Mouse (Mus musculus) adrenal gland, adult (tissue): ENCODE data around the gene Bckdhb.
"Not testable (repeated sequence)": the region's sequence is repeated elsewhere in the genome, so short reads cannot be mapped to it uniquely, and the experiment has no call there.

Experiments
- DNase-seq, 2 experiments: peaks; one replicate each; pipeline ENCODE4 v3.0.0; 2022 to 2023; ENCODE audit warnings: low spot score in 1 of 2; ENCODE audit not compliant: inconsistent age in 2 of 2

Bckdhb gene

DNA sequence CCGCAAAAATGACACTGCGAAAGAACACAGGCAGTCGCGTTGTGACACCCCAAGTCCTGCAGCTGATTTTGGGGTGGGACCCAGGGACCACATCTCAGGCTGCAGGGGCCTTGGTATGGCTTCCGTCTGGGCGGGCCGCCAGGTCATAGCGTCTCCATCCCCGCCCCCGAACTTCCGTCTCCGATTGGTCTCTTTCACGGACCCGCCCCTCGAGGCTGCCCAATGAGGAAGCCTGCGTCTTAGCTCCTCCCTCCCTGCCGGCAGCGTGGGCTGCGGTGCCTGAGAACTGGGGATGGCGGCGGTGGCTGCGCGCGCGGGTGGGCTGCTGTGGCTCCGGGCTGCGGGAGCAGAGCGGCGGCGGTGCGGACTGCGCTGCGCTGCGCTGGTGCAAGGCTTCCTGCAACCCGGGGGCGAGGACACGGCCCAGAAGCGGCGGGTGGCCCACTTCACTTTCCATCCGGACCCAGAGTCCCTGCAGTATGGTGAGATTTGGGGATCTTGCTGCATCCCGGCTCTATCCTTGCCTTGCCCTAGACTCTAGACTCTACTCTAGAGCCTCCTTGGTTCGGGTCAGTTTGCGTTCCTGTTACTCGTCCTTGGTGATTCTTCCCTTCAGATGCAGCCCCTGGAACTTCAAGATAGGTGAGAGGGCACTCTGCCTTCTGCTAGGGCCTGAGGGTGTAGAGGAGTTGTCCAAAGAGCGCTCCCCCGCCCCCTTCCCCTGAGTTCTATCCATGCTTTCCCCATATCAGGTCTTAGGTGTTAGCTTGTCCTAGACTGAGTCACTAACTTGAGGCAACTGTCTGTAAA lies at the start of gene Bckdhb:
TSS of gene Bckdhb (plus strand) at position 268 of the 810 bp plus-strand sequence.
- DNase-seq: peak; percentile 96 to 99

DNA sequence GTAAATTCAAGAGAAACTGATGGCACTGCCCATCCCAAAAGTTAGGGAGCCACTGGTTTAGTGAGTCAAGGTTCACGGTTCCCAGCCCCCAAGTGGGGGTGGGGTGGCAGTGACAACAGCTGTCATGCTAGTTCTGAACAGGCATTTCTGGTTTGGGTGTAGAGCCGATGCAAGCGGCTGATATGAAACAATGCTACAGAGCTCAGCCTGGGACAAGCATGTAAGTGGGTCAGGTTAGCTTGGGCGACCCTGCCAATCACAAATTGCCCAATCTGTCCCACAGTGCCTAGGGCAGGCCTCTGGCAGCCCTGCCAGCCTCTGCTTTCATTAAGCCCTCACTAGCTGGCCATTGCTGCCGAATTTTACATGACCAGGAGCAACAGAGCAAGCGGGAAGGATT lies 42.8 kb upstream of the Bckdhb start:
- DNase-seq: peak in 1 of 2 experiments; percentile 54

DNA sequence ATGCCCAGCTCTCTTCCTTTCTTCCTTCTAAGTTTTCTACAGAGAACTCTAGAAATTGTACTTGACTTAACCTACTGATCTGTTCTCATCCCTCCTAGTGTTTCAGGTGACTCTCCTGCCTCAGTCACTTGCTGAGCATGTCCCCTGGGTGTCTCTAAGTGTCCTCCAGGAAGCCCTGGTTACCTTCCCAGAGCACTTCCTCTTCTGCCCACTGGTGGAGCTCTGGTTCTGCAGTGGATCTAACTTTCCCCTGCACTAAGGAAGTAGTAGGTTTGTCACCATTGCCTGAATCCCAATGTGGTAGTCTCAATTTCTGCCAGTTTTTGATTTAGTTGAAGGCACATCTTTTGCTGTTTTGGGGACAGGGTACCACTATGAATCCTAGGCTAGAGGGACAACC lies 38.8 kb upstream of the Bckdhb start:
- DNase-seq: no peak

DNA sequence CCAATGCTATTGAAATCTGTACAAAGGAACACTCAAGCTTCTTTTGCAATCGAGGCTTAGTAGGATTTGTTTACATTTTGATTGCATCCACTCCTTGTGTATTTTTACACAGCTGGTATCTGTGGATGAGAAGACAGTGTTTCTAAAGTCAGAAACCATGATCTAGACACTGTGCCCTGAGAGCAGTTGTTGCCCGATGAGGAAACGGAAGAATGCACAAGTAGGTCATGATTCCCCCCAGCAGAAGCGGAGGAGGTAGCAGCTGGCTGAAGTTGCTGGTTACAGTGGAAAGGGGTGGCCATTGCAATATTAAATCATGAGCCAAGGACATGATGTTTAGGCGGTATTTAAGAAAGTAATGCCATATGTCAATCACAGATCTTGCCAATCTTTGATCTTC lies 36.7 kb upstream of the Bckdhb start:
- no peak for DNase-seq

DNA sequence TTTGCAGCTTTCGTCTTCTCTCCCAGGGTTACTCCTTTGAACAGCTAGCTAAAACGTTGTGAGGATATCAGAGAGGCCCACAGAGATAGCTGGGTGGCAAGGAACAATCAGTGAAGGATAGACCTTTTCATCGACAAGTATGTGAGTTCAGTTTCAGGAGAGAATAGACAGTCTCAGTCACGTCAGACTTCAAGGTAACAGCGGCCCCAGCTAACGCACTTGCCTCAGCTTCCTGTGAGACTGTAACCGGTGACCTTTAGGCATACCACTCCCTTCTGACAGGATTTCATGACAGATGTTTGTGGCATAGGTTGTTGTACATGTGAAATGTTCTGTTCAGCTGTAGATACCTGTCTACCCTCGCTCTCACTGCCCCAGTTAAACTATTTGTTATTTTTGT lies 31.9 kb upstream of the Bckdhb start:
- no peak for DNase-seq

DNA sequence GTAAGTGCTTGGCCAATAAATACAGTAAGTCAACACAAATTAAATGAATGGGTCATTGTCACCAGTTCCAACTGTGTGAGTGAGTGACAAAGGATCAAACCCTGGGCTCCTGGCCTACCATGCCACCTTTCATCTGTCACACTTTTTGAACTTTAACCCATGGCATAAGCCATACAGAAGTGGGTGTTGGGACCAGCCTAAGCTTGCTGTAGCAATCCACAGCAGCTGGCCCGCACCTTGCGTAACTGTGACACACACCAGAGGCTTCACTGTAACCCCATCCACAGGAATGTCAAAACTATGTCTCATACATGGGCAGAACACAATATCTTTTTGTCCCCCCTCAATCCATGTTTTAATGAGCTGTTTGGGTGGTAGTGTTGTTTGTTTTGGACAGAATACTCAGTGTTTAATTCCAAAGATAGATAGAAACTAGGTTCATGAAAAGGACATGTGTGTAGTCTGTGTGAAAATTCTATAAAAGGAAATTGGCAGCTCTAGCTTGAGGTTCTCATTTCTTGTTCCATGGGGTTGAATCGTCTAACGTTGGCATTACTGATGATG lies 31.1 kb upstream of the Bckdhb start:
- peak in 1 of 2 experiments; percentile 21 for DNase-seq

DNA sequence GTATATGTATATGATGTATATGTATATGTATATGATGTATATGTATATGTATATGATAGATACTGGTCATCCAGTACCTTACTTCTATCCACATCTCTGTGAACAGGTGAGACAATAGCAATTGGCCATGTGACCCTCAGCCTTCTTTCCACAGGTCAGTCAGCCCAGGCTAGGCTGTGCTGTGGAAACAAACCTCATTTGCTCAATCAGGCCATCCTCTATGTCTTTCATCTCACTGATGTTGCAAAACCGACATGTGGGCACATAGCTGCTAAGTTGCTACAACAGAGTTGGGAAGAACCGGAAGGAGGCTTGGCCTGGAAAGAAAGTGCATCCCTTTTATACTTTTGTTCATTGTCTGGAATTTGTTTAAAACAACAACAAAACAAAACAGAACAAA lies 22.9 kb upstream of the Bckdhb start:
- DNase-seq: no peak

DNA sequence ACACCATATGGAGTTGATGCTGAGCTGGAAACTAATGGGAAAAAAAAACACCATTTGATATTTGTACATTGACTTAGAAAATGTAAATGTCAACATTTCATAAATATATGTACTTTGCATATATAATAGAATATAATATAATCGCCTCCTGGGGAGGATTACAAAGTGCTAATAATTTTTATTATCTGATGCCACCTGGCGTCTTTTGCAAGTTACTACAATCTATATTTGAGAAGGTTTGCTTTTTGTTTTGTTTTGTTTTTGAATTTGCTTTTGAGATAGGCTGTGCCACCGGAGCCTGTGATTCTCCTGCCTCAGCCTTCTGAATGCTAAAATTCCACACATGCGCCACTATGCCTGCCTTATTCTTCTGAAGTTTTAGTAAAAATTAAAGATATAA lies 19.1 kb upstream of the Bckdhb start:
- DNase-seq: peak in 1 of 2 experiments; percentile 37

DNA sequence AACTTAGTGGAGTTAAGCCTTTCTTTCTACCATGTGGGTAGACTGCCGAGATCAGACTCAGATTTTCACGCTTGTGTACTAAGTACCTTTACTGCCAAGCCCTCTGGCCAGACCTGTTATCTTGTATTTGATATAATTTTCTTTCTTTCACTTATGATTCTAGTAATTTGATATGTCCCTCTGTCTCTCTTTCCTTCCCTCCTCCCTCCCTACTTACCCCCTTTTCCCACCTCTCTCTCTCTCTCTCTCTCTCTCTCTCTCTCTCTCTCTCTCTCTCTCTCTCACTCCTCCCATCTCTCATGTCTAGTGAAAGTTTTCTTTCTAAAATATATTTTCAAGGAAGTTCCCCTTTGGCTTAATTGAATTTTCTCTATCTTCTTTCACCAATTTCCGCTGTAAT lies 17.9 kb upstream of the Bckdhb start:
- DNase-seq: no peak

DNA sequence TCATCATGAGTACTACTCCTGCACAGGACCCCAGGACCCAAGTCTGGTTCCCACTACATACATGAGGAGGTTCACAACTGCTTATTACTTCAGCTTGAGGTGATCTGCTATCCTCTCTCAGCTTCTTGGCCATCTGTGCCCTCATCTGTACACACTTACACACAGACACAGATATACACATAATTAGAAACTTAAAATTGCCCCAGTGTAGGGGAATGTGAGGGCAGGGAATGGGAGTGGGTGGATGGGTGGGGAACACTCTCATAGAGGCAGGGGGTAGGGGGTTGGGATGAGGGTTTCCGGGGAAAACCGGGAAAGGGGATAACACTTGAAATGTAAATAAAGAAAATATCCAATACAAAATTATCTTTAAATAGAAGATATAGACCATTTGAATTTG lies 15.1 kb upstream of the Bckdhb start:
- DNase-seq: no peak

DNA sequence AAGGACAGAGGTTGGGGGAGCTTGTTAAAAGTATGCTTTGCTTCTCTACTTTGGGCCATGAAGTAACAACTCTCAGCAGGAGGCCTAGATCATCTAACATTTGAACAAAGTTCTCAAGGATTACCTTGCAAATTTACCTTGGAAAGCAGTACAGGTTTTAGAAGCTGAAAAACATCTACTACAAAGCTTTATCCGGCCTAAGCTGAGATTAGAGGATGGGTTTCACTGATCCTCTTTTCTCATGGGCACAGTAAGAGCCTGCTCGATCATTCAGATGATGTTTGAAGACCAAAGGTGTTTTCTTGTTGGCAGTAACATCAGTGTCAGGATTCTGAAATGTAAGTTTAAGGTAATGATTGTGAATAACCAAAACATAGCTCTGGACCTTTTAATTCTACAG lies 14.0 kb upstream of the Bckdhb start:
- no peak for DNase-seq

DNA sequence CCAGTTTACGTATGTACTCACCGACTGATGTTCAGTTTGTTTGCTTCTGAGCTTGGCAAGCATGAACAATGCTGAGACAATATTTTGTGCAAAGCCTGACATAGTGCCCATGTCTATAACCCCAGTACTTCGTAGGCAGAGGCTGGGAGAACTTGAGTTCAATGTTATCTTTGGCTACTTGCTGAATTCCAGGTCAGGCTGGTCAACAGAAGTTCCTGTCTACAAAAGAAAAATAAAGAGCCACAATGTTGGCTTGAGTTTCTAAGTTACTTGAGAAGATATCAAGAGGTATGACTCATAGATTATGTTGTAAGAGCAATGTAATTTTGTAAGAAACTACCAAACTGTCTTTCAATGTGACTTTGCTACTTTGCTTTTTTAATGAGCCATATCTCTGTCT lies 2.9 kb upstream of the Bckdhb start:
- DNase-seq: no peak

DNA sequence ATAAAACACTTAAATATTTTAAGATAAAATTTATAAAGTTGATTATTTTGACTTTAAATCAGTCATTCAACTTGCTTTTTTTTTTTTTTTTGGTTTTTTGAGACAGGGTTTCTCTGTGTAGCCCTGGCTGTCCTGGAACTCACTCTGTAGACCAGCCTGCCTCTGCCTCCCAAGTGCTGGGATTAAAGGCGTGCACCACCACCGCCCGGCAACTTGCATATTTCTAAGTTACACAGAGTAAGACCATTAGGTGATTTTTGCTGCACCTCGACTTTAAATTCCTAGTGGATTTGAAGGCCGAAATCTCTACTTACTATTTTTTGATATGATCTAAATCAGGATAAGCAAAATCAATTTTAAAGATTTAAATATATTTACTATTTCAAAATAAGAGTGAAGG lies 589 bp upstream of the Bckdhb start:
- DNase-seq: no peak

DNA sequence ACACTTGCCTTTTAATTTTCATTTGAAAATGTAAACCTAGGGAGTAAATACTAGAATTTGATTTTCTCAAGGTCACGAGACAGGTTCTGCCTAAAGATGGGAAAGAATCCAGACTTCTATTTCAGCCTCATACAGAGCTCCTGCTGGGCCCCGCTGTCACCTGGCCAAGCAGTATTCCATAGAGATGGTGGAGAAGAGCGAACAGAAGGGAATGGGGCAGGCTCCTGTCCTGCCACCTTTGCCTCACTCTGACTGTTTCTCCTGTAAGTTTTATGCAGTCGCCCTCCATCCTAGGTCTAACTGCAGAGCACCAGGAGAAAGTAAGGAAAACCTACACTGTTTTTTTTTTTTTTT lies 720 bp downstream of the Bckdhb start:
- no peak for DNase-seq

DNA sequence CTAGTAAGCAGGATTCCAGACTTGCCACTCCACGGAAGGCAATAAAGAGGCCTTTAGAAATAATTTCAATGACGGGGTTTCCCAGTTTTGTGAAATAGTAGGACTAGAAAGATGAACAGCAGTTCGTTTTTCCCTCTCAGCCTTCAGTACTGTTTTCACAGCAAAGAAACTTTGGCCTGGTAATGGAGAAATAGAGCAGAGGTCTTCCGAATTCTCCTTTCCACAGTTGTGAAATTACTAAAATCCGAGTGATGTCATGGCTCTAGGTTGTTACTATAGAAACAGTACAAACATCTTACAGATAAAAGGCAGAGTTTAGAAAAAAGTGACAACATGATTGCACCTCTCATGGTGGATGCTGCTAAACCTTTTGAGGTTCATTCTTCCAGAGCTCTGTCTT lies 1.4 kb downstream of the Bckdhb start:
- DNase-seq: no peak

DNA sequence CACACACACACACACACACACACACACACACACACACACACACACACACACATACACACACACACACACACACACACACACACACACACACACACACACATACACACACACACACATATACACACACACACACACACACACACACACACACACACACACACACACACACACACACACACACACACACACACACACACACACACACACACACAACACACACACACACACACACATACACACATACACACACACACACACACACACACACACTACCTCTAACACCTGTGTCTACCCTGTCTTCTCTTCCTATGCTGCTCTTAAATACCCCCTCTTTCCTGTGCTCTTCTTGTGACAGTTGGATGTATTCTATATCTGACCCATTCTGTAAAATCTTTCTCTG lies 14.6 kb downstream of the Bckdhb start:
- DNase-seq: not testable (repeated sequence)

DNA sequence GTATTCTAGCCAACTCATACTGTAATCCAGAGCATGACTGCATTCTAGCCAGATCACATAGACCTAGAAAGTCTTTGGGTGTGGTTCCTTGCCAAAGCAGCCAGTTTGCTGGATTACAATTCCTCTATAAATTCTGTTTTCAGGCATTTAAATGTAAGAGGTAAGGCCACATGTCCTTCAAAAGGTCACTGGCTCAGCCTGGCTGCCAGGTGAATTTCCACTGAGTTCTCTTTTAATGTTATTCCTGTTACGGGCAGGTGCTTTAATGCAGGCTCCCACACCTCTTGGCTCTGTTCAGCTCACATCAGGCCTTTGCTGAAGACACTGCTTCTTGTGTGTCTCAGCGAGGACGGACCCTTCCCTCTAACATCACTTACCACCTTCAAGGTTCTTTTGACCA lies 15.1 kb downstream of the Bckdhb start:
- peak in 1 of 2 experiments; percentile 13 for DNase-seq

DNA sequence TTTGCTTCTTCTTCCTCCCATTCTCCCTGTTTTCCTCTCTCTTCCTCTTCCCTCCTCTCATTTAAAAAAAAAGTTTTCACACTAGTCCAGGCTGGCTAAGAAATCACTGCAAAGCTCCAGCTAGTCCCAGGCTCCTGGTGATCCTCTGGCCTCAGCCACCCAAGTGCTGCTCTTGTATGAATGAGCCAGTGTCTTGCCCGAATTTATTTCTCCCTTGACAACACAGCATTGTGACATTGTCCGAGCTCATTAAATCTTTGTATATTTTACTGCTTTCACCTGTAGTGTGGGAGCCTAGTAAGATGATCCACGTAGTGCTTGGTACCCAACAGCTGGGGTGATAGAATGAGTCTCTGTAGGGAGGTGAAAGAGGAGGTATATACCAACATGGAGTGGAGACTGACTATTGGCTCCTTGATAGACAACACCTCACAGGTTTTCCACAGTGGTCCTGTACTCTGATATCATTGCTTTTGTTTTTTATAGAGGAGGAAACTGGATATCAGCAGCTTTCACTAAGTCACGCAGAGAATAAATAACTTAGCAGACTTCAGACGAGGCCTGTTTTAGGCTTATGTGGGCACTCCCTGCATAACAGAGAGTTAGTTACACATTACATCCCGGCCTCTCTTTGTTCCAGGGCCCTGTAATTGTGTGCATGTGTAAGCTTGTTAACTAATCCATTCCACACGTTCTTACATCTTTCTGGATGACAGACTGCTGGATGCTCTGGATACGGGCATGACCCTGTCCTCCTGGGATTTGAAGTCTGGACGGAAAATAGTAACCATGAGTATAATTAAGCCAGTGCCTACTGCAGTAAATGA lies 15.8 kb downstream of the Bckdhb start:
- DNase-seq: no peak

DNA sequence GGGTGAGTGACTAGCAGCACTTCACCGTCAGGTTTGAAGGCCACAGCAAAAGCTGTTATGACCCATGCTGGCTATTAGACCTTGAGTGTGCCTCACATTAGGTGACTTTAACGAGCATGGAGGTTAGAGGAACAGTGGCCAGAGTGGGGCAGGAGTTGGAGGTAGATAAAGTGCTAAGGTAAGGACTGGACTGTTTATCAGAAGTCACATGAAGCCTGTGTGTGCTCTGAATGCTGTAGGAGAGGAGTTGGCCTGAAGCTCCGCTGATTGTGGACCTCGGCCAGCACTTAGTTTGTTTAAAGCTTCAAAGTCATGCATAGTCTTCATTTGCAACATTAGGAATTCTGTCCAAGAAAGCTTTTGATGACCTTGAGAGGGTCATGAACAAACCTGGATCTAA lies 26.4 kb downstream of the Bckdhb start:
- DNase-seq: no peak

DNA sequence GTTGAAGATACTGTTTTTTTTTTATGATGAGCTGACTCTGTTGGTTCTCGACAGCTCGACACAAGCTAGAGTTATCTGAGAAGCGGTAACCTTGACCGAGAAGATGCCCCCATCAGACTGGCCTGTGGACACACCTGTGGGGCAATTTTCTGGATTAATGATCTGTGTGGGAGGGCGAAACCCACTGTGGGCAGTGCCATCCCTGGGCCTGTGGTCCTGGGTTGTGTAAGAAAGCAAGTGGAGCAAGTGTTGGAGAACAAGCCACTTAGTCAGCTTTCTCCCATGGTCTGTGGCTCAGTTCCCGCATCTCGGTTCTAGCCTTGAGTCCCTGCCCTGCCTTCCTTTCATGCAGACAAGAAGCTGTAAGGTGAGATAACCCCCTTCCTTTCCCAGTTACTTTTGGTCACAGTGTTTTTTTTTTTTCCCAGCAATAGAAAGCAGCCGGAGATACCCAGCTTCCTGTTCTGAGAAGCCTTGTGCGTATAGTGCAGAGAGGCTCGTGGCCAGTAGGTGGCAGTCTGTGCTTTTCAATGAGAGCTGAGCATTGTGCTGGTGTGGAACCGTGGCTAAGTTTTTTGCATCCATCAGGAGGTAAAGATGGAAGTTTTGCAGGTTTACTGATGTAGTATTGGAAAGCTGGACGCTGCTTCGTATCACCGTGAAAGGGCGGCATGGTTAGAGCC lies 31.8 kb downstream of the Bckdhb start:
- peak; percentile 74 to 90 for DNase-seq
